Mouse (Mus musculus) lung, postnatal 14 days (tissue): Measurements from ENCODE around the gene Fbxo10.
"Not testable (repeated sequence)": the region's sequence is repeated elsewhere in the genome, so short reads cannot be mapped to it uniquely, and the experiment has no call there.

Source experiments
- DNase-seq: peaks from one replicate; pipeline ENCODE4 v3.0.0; 2021

The Fbxo10 gene

GRCm38 (mm10) chr4:45084021-45084894 lies at the start of gene Fbxo10:
Gene Fbxo10, minus strand, starts transcription at chr4:45084604.
- peak; percentile 95 for DNase-seq

- no peak for DNase-seq
Measured at GRCm38 (mm10) chr4:45131021-45131420, 46.6 kb upstream of the Fbxo10 start.

- DNase-seq = no peak
Measured at GRCm38 (mm10) chr4:45121311-45121710, 36.9 kb upstream of the Fbxo10 start.

- DNase-seq = no peak
Measured at GRCm38 (mm10) chr4:45108456-45109110, 24.2 kb upstream of the Fbxo10 start.

- DNase-seq = peak; percentile 88
Measured at GRCm38 (mm10) chr4:45107601-45108277, 23.3 kb upstream of the Fbxo10 start, which contains the start of gene Tomm5. Gene Tomm5, minus strand, starts transcription at chr4:45108114.

- DNase-seq = no peak
Measured at GRCm38 (mm10) chr4:45107066-45107465, 22.7 kb upstream of the Fbxo10 start.

- no peak for DNase-seq
Measured at GRCm38 (mm10) chr4:45106409-45106808, 22.0 kb upstream of the Fbxo10 start.

GRCm38 (mm10) chr4:45097198-45097872 lies 12.9 kb upstream of the Fbxo10 start:
- DNase-seq = peak; percentile 77

GRCm38 (mm10) chr4:45084895-45085290 lies 489 bp upstream of the Fbxo10 start:
- DNase-seq = no peak

- no peak for DNase-seq
Measured at GRCm38 (mm10) chr4:45083487-45083886, 917 bp downstream of the Fbxo10 start.

- DNase-seq = no peak
Measured at GRCm38 (mm10) chr4:45082951-45083350, 1.5 kb downstream of the Fbxo10 start.

GRCm38 (mm10) chr4:45081041-45081440 lies 3.4 kb downstream of the Fbxo10 start:
- DNase-seq = not testable (repeated sequence)

GRCm38 (mm10) chr4:45073544-45073943 lies 10.9 kb downstream of the Fbxo10 start:
- no peak for DNase-seq

- DNase-seq = no peak
Measured at GRCm38 (mm10) chr4:45072261-45072973, 12.0 kb downstream of the Fbxo10 start.

GRCm38 (mm10) chr4:45067742-45068141 lies 16.7 kb downstream of the Fbxo10 start:
- no peak for DNase-seq

GRCm38 (mm10) chr4:45066036-45066730 lies 18.2 kb downstream of the Fbxo10 start:
- no peak for DNase-seq

GRCm38 (mm10) chr4:45064577-45064976 lies 19.8 kb downstream of the Fbxo10 start:
- no peak for DNase-seq

- not testable (repeated sequence) for DNase-seq
Measured at GRCm38 (mm10) chr4:45063836-45064235, 20.6 kb downstream of the Fbxo10 start.

GRCm38 (mm10) chr4:45055451-45055850 lies 29.0 kb downstream of the Fbxo10 start:
- DNase-seq = no peak

- DNase-seq = no peak
Measured at GRCm38 (mm10) chr4:45054862-45055261, 29.5 kb downstream of the Fbxo10 start.

- no peak for DNase-seq
Measured at GRCm38 (mm10) chr4:45047956-45048355, 36.4 kb downstream of the Fbxo10 start.
